Mouse (Mus musculus) CH12.LX (cell line): Measurements from ENCODE around the gene Scube3.

ENCODE experiments used
- CTCF ChIP-seq, 2 experiments: IDR thresholded peaks in 1 of 2; conservative IDR thresholded peaks in 1 of 2; 2 replicates each; pipeline ENCODE4 v1.5.1; 2011 to 2012; ENCODE audit warnings: low read depth in 2 of 2, low read length in 2 of 2, improper control_type of control experiment in 1 of 2, inconsistent platforms in 1 of 2, mild to moderate bottlenecking in 1 of 2, moderate library complexity in 1 of 2
- EP300 ChIP-seq: IDR thresholded peaks from 2 replicates; pipeline ENCODE4 v1.6.1; 2011; ENCODE audit warnings: low read length, improper control_type of control experiment

GRCm38 (mm10) chr17:28093837-28094236 is 48.1 kb upstream of the Scube3 start:
- no peak for TF ChIP-seq EP300
- peak in 1 of 2 experiments; percentile 10; a peak in 1 of 4 replicates for TF ChIP-seq CTCF (conservative IDR thresholded peaks at IDR 0.05 in 1 of 2, IDR thresholded peaks at IDR 0.05 in 1 of 2; ENCODE audit: low read depth in 2 of 2, low read length in 2 of 2)
